Mouse (Mus musculus): ENCODE measurements at regions not wholly inside any gene's neighbourhood (a gene's known extent, or its start where the extent isn't known, plus 50 kb on each side); places are given as distances from the start of the nearest gene placed in this dataset.

GRCm38 (mm10) chr2:173418951-173419350 is 103.4 kb upstream of the 1700021F07Rik start:
- no peak for DNase-seq (ENCODE audit: low spot score in 2 of 2)

GRCm38 (mm10) chr2:173419972-173420391 is 102.4 kb upstream of the 1700021F07Rik start:
- DNase-seq (ENCODE audit: low spot score in 2 of 2) = peak in 1 of 2 experiments; percentile 17

- no peak for DNase-seq (ENCODE audit: low spot score in 2 of 2)
Measured at GRCm38 (mm10) chr2:173420481-173420880, 101.9 kb upstream of the 1700021F07Rik start.

GRCm38 (mm10) chr2:173424875-173425274 is 97.5 kb upstream of the 1700021F07Rik start:
- DNase-seq (ENCODE audit: low spot score in 2 of 2) = no peak

GRCm38 (mm10) chr2:173425754-173426153 is 96.6 kb upstream of the 1700021F07Rik start:
- DNase-seq (ENCODE audit: low spot score in 2 of 2) = no peak

- no peak for DNase-seq (ENCODE audit: low spot score in 2 of 2)
Measured at GRCm38 (mm10) chr2:173426191-173427065, 96.0 kb upstream of the 1700021F07Rik start.

- DNase-seq (ENCODE audit: low spot score in 2 of 2) = no peak
Measured at GRCm38 (mm10) chr2:173427888-173428450, 94.4 kb upstream of the 1700021F07Rik start.

GRCm38 (mm10) chr2:173431841-173432240 is 90.5 kb upstream of the 1700021F07Rik start:
- DNase-seq (ENCODE audit: low spot score in 2 of 2) = no peak

- no peak for DNase-seq (ENCODE audit: low spot score in 2 of 2)
Measured at GRCm38 (mm10) chr2:173432258-173432657, 90.1 kb upstream of the 1700021F07Rik start.

GRCm38 (mm10) chr2:173432886-173433624 is 89.3 kb upstream of the 1700021F07Rik start:
- DNase-seq (ENCODE audit: low spot score in 2 of 2) = no peak

- no peak for DNase-seq (ENCODE audit: low spot score in 2 of 2)
Measured at GRCm38 (mm10) chr2:173436580-173436979, 85.8 kb upstream of the 1700021F07Rik start.

GRCm38 (mm10) chr2:173439031-173439430 is 83.4 kb upstream of the 1700021F07Rik start:
- no peak for DNase-seq (ENCODE audit: low spot score in 2 of 2)

- no peak for DNase-seq (ENCODE audit: low spot score in 2 of 2)
Measured at GRCm38 (mm10) chr2:173442056-173442455, 80.3 kb upstream of the 1700021F07Rik start.

- DNase-seq (ENCODE audit: low spot score in 2 of 2) = no peak
Measured at GRCm38 (mm10) chr2:173443262-173443661, 79.1 kb upstream of the 1700021F07Rik start.

GRCm38 (mm10) chr2:173444386-173444785 is 78.0 kb upstream of the 1700021F07Rik start:
- no peak for DNase-seq (ENCODE audit: low spot score in 2 of 2)

GRCm38 (mm10) chr2:173445039-173445438 is 77.3 kb upstream of the 1700021F07Rik start:
- no peak for DNase-seq (ENCODE audit: low spot score in 2 of 2)

GRCm38 (mm10) chr2:173448546-173449187 is 73.7 kb upstream of the 1700021F07Rik start:
- DNase-seq (ENCODE audit: low spot score in 2 of 2) = no peak

GRCm38 (mm10) chr2:173449198-173449597 is 73.2 kb upstream of the 1700021F07Rik start:
- no peak for DNase-seq (ENCODE audit: low spot score in 2 of 2)

GRCm38 (mm10) chr2:173451993-173452481 is 70.3 kb upstream of the 1700021F07Rik start:
- peak; percentile 29 for DNase-seq (ENCODE audit: low spot score in 2 of 2)

- DNase-seq (ENCODE audit: low spot score in 2 of 2) = no peak
Measured at GRCm38 (mm10) chr2:173452800-173453199, 69.6 kb upstream of the 1700021F07Rik start.

GRCm38 (mm10) chr2:173453569-173454405 is 68.6 kb upstream of the 1700021F07Rik start:
- peak; percentile 19 to 24 for DNase-seq (ENCODE audit: low spot score in 2 of 2)

Data from right cerebral cortex, adult 2 months (tissue).